ENCODE assay signal across 19 mouse cellular contexts in the genomic region with DNA sequence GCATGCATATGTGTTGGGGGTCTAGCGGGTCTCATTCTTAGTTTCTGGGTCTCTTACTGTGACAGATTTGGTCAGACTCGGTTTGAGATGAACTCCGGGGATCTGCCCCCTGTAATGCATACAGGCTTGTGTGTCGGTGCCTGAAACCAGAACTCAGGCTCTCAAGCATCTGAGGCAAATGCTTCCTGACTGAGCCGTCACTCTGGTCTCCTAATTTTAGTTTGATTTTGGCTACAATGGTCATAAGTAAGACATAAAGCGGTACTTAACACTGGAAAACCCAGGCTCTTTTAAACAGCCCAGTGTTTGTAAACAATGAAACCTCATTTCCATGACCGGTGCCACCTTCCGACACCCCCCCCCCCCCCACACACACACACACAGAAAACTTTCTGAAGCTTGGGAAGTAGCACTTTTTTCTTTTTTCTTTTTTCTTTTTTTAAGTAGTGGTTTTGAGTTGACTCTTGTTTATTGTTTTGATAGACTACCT. TPM values are rescaled to one million over a fixed set of nuclear protein-coding genes. Genes with fewer than 3 reads are reported as not detected.
DNase-seq lines count a peak whose midpoint lies in the region; ATAC-seq and TF ChIP-seq lines count a peak whose summit lies in the region.
"Had no signal": no experiment of that assay in that cellular context is flagged by ENCODE, and none has a peak within 500 bp of the region (broad histone marks: within the 10 kb centered on the region; RNA-seq: fewer than 3 reads in every experiment).

No protein-coding gene starts in this region.

- DNase-seq in heart, postnatal 25 days (ENCODE audit: low spot score) = no peak
- no peak for DNase-seq in kidney, adult 18-20 months
- DNase-seq in CD4-positive helper T cell, adult 2 months (ENCODE audit: low read depth, low spot score) = peak; percentile 54
- no peak for DNase-seq in CH12.LX (ENCODE audit: extremely low read depth)
- no peak for DNase-seq in left cerebral cortex, adult 9 months (ENCODE audit: low spot score in 2 of 2)
- DNase-seq: adrenal gland, adult 2 months; cerebellum, postnatal 10 days; gastrocnemius, postnatal 36 days; kidney, adult 9 months; thymus, adult 18-20 months had no signal

- no peak overlapping the region for H3K27ac ChIP-seq in heart, embryonic 14.5 days (replicated peaks in 1 of 2; ENCODE audit: control insufficient read depth in 1 of 2, insufficient read depth in 1 of 2, low read depth in 2 of 2, low read length in 2 of 2)
- H3K27ac ChIP-seq in kidney, embryonic 16.5 days (ENCODE audit: low read length) = no peak overlapping the region
- H3K27ac ChIP-seq in CH12.LX (ENCODE audit: insufficient read depth, low read depth) = no peak overlapping the region
- H3K27ac ChIP-seq in midbrain, embryonic 16.5 days (ENCODE audit: low read length) = no peak overlapping the region
- H3K27ac ChIP-seq: embryonic facial prominence, embryonic 15.5 days; forebrain, embryonic 10.5 days; hindbrain, embryonic 15.5 days; liver, embryonic 14.5 days; neural tube, embryonic 15.5 days had no signal

- peak overlapping the region; percentile 97 for H3K4me2 ChIP-seq in heart, embryonic 14.5 days (ENCODE audit: low read length)
- peak overlapping the region; percentile 91; the same call in 1 of the 2 replicates for H3K4me2 ChIP-seq in kidney, embryonic 16.5 days (replicated peaks; ENCODE audit: low read depth, low read length)
- H3K4me2 ChIP-seq in CH12.LX (ENCODE audit: insufficient read depth, low read depth, poor library complexity, severe bottlenecking) = peak overlapping the region; percentile 96
- no peak overlapping the region for H3K4me2 ChIP-seq in midbrain, embryonic 16.5 days (ENCODE audit: low read length)
- H3K4me2 ChIP-seq: embryonic facial prominence, embryonic 15.5 days; midbrain, embryonic 11.5 days; neural tube, embryonic 15.5 days had no signal

- no peaks in the 10 kb centered on the region for H3K9me3 ChIP-seq in heart, embryonic 14.5 days (ENCODE audit: control insufficient read depth, low read length)
- H3K9me3 ChIP-seq in kidney, embryonic 16.5 days (ENCODE audit: low read length) = no peaks in the 10 kb centered on the region
- no peaks in the 10 kb centered on the region for H3K9me3 ChIP-seq in CH12.LX (replicated peaks; ENCODE audit: low read length)
- no peaks in the 10 kb centered on the region for H3K9me3 ChIP-seq in midbrain, embryonic 16.5 days (replicated peaks; ENCODE audit: control insufficient read depth, low read length, poor library complexity, severe bottlenecking)
- H3K9me3 ChIP-seq: embryonic facial prominence, embryonic 15.5 days; forebrain, embryonic 10.5 days; hindbrain, embryonic 15.5 days; neural tube, embryonic 15.5 days had no signal

- no peak for TF ChIP-seq POLR2A in CH12.LX (IDR thresholded peaks at IDR 0.05; ENCODE audit: low read depth, low read length)

- no peak for TF ChIP-seq EP300 in CH12.LX (IDR thresholded peaks at IDR 0.05; ENCODE audit: low read length)

- no peak for TF ChIP-seq RAD21 in CH12.LX (IDR thresholded peaks at IDR 0.05; ENCODE audit: low read depth, low read length)

- no peak overlapping the region for H3K9ac ChIP-seq in heart, embryonic 14.5 days (ENCODE audit: low read length)
- H3K9ac ChIP-seq in kidney, embryonic 16.5 days (replicated peaks; ENCODE audit: low read length) = no peak overlapping the region
- no peak overlapping the region; the same call in 1 of the 2 replicates for H3K9ac ChIP-seq in CH12.LX (ENCODE audit: insufficient read depth, low read depth)
- no peak overlapping the region for H3K9ac ChIP-seq in midbrain, embryonic 16.5 days (ENCODE audit: low read depth, low read length)
- H3K9ac ChIP-seq: embryonic facial prominence, embryonic 15.5 days; hindbrain, embryonic 15.5 days; liver, embryonic 14.5 days; neural tube, embryonic 15.5 days had no signal

- intact Hi-C loops in heart, postnatal 25 days (cut with DNase I) = loop anchor here (5.0 kb wide), 1 partner anchor 70 kb away; no protein-coding TSS in a partner anchor

- H3K79me2 ChIP-seq in CH12.LX (replicated peaks; ENCODE audit: control insufficient read depth, extremely low read depth, insufficient read depth, poor library complexity, severe bottlenecking) = peaks cover 53% of the 10 kb centered on the region

- WGBS in heart, embryonic 14.5 days = 58% methylated on average over 8 of the region's 8 CpGs
- WGBS in kidney, embryonic 16.5 days = 66% methylated on average over 8 of the region's 8 CpGs
- WGBS in midbrain, embryonic 16.5 days = 54% methylated on average over 8 of the region's 8 CpGs

- peaks cover 7 to 28% of the 10 kb centered on the region in 2 experiments for H3K4me1 ChIP-seq in heart, embryonic 14.5 days (ENCODE audit: control insufficient read depth in 2 of 2, insufficient read depth in 2 of 2, low read length in 2 of 2)
- H3K4me1 ChIP-seq in kidney, embryonic 16.5 days (ENCODE audit: insufficient read depth, low read length) = peaks cover 22% of the 10 kb centered on the region
- peaks cover 6 to 44% of the 10 kb centered on the region in 2 experiments; a peak in 3 of 4 replicates for H3K4me1 ChIP-seq in CH12.LX (ENCODE audit: control insufficient read depth in 1 of 2, insufficient read depth in 2 of 2)
- H3K4me1 ChIP-seq in midbrain, embryonic 16.5 days (ENCODE audit: control insufficient read depth, insufficient read depth, low read length) = peaks cover 11% of the 10 kb centered on the region

- H3K4me3 ChIP-seq in heart, embryonic 14.5 days (ENCODE audit: control insufficient read depth in 1 of 2, insufficient read depth in 1 of 2, low read depth in 1 of 2, low read length in 2 of 2) = peak overlapping the region; percentile 9 to 97; a peak in 2 of 4 replicates
- no peak overlapping the region for H3K4me3 ChIP-seq in kidney, embryonic 16.5 days (ENCODE audit: low read length)
- peak overlapping the region in 2 of 3 experiments; percentile 7 to 83 for H3K4me3 ChIP-seq in CH12.LX (replicated peaks in 1 of 3; ENCODE audit: low read depth in 2 of 3, low read length in 2 of 3, poor library complexity in 1 of 3)
- H3K4me3 ChIP-seq in midbrain, embryonic 16.5 days (ENCODE audit: low read depth, low read length) = no peak overlapping the region
- H3K4me3 ChIP-seq: embryonic facial prominence, embryonic 15.5 days; forebrain, embryonic 10.5 days; hindbrain, embryonic 15.5 days; neural tube, embryonic 15.5 days had no signal

- no peak for TF ChIP-seq CTCF in CH12.LX (conservative IDR thresholded peaks at IDR 0.05 in 1 of 2, IDR thresholded peaks at IDR 0.05 in 1 of 2; ENCODE audit: low read depth in 2 of 2, low read length in 2 of 2)

- no peaks in the 10 kb centered on the region for H3K36me3 ChIP-seq in heart, embryonic 14.5 days (ENCODE audit: control insufficient read depth, insufficient read depth, low read length)
- no peaks in the 10 kb centered on the region for H3K36me3 ChIP-seq in kidney, embryonic 16.5 days (ENCODE audit: insufficient read depth, low read length)
- H3K36me3 ChIP-seq in CH12.LX (replicated peaks in 1 of 2; ENCODE audit: control insufficient read depth in 1 of 2, insufficient read depth in 1 of 2, low read length in 1 of 2) = peaks cover 0 to 19% of the 10 kb centered on the region in 2 experiments
- no peaks in the 10 kb centered on the region for H3K36me3 ChIP-seq in midbrain, embryonic 16.5 days (ENCODE audit: control insufficient read depth, insufficient read depth, low read length)
- H3K36me3 ChIP-seq: embryonic facial prominence, embryonic 15.5 days; forebrain, embryonic 10.5 days; hindbrain, embryonic 15.5 days; neural tube, embryonic 15.5 days had no signal

- in situ Hi-C loops in CH12.LX (cut with MboI; ENCODE audit: low pct_ligation_motif_present, low pct_unique_long_range_greater_than_20kb, low sequenced_read_pairs) = loop anchor here (25.0 kb wide), 2 partner anchors 490 to 1190 kb away; a partner anchor contains a TSS

- no peak for ATAC-seq in heart, embryonic 14.5 days (ENCODE audit: insufficient number of reproducible peaks, insufficient read depth, low FRiP score, low read depth)
- ATAC-seq in kidney, embryonic 16.5 days (ENCODE audit: low FRiP score, low TSS enrichment) = no peak
- ATAC-seq in midbrain, embryonic 16.5 days = no peak

- H3K27me3 ChIP-seq in heart, embryonic 14.5 days (ENCODE audit: control insufficient read depth, insufficient read depth, low read length) = no peaks in the 10 kb centered on the region
- H3K27me3 ChIP-seq in kidney, embryonic 16.5 days (ENCODE audit: insufficient read depth, low read length) = no peaks in the 10 kb centered on the region
- H3K27me3 ChIP-seq in CH12.LX (replicated peaks) = peaks cover 2% of the 10 kb centered on the region
- H3K27me3 ChIP-seq in midbrain, embryonic 16.5 days (ENCODE audit: control insufficient read depth, insufficient read depth, low read depth, low read length) = peaks cover 21% of the 10 kb centered on the region

- dilution Hi-C loops in CH12.LX (cut with MboI; ENCODE audit: extremely low pct_ligation_motif_present, extremely low pct_unique_long_range_greater_than_20kb, low sequenced_read_pairs) = no loop called here

TF ChIP-seq in CH12.LX, 34 proteins besides CTCF, POLR2A, EP300 and RAD21:
- TF ChIP-seq GABPA (IDR thresholded peaks at IDR 0.05; ENCODE audit: insufficient replicate concordance, low read depth, low read length) (no peak), UBTF (IDR thresholded peaks at IDR 0.05; ENCODE audit: low read depth, low read length) (no peak), ZNF384 (IDR thresholded peaks at IDR 0.05; ENCODE audit: low read depth, low read length) (0 out of 2 replicates have a peak, but pooled peaks have one; percentile 19)

RNA-seq across cellular contexts. Expression of a gene that starts 4.3 kb away (rescaled TPM):
- polyA plus RNA-seq in heart, embryonic 14.5 days (2014; fragmentation: Nextera tagmentation; extraction: Ambion mirVana) = 8.6 and 9.2 TPM in 2 replicates
- 10 to 100 TPM; 11.6 to 13.2 TPM for total RNA-seq in heart, postnatal 25 days (2021)
- polyA plus RNA-seq in kidney, embryonic 16.5 days (2015; fragmentation: Nextera tagmentation; extraction: Ambion mirVana) = 5.9 and 6.5 TPM in 2 replicates
- total RNA-seq in CH12.LX (2012; rRNA removed) (1.2 and 1.3 TPM in 2 replicates), CH12.LX (2014; rRNA removed) (0.50 and 0.79 TPM in 2 replicates)
- polyA plus RNA-seq in CH12.LX (2012; ENCODE audit: insufficient read length, low read depth) = 6.0 and 6.9 TPM in 2 replicates
- polyA plus RNA-seq in midbrain, embryonic 16.5 days (2015; fragmentation: Nextera tagmentation; extraction: Ambion mirVana) = 2.8 and 3.1 TPM in 2 replicates

Comparison
In these comparisons a context has a peak if more than half of its experiments do, and no peak if none do; other contexts are left out.
1. H3K4me3 ChIP-seq: peak in heart, embryonic 14.5 days (2 of 2) and CH12.LX (2 of 3); none in kidney, embryonic 16.5 days (single experiment) and midbrain, embryonic 16.5 days (single experiment).